Mouse (Mus musculus) intestine, postnatal 0 days (tissue): Measurements from ENCODE around the gene Poldip3. TPM values are rescaled to one million over a fixed set of nuclear protein-coding genes. Genes with fewer than 3 reads are reported as not detected.

ENCODE experiments used
- ATAC-seq: fragments of 200-750 bp; cut with Nextera tagmentation; 2 replicates; pipeline ENCODE4 v1.8.0; 2017; ENCODE audit warnings: mild to moderate bottlenecking, moderate TSS enrichment, moderate library complexity
- H3K27ac ChIP-seq: fragments of 300-500 bp; sonication (generic); 2 replicates; pipeline ENCODE4 v1.5.1; 2014; ENCODE audit warnings: mild to moderate bottlenecking, low read depth, low read length, moderate library complexity
- H3K27me3 ChIP-seq: fragments of 300-500 bp; sonication (generic); replicated peaks from 2 replicates; pipeline ENCODE4 v1.6.1; 2014; ENCODE audit warnings: low read length, mixed read lengths; ENCODE audit not compliant: control insufficient read depth, insufficient read depth
- H3K36me3 ChIP-seq: fragments of 300-500 bp; sonication (generic); 2 replicates; pipeline ENCODE4 v1.6.1; 2014; ENCODE audit warnings: mild to moderate bottlenecking, moderate library complexity; ENCODE audit not compliant: control insufficient read depth, insufficient read depth
- H3K4me1 ChIP-seq: fragments of 300-500 bp; sonication (generic); replicated peaks from 2 replicates; pipeline ENCODE4 v1.6.1; 2014; ENCODE audit warnings: antibody characterized with exemption, low read length, mixed read lengths; ENCODE audit not compliant: control insufficient read depth, insufficient read depth
- H3K4me2 ChIP-seq: fragments of 300-500 bp; sonication (generic); replicated peaks from 2 replicates; pipeline ENCODE4 v1.6.1; 2014; ENCODE audit warnings: low read depth, mild to moderate bottlenecking, moderate library complexity
- H3K4me3 ChIP-seq: fragments of 300-500 bp; sonication (generic); 2 replicates; pipeline ENCODE4 v1.5.1; 2014; ENCODE audit warnings: low read depth, low read length
- H3K9ac ChIP-seq: fragments of 300-500 bp; sonication (generic); 2 replicates; pipeline ENCODE4 v1.6.1; 2014; ENCODE audit warnings: mild to moderate bottlenecking, low read depth, low read length
- H3K9me3 ChIP-seq: fragments of 300-500 bp; sonication (generic); 2 replicates; pipeline ENCODE4 v1.6.1; 2016; ENCODE audit warnings: mixed run types; ENCODE audit not compliant: control insufficient read depth
- CTCF ChIP-seq: sonication (generic); IDR thresholded peaks from 2 replicates; pipeline ENCODE4 v1.5.1; 2016; ENCODE audit warnings: low read depth, mild to moderate bottlenecking, control low read depth, antibody characterized with exemption, moderate library complexity
- WGBS: fragments of 180-500 bp; shearing (Covaris S2); extraction: QIAGEN DNeasy Blood & Tissue Kit; methylation state at CpG from one replicate; pipeline ENCODE4 v1.1.7; 2014; 5-methylcytosine and 5-hydroxymethylcytosine counted together
- polyA plus RNA-seq: library from polyadenylated mRNA; unstranded; fragments of >200 nt; fragmentation: Nextera tagmentation; extraction: Ambion mirVana; gene quantifications from 2 replicates; pipeline ENCODE4 v1.2.1, GENCODE M21; 2015

Gene Poldip3
- polyA plus RNA-seq, 1 experiment from 2014 or later: 49.8 TPM

DNA sequence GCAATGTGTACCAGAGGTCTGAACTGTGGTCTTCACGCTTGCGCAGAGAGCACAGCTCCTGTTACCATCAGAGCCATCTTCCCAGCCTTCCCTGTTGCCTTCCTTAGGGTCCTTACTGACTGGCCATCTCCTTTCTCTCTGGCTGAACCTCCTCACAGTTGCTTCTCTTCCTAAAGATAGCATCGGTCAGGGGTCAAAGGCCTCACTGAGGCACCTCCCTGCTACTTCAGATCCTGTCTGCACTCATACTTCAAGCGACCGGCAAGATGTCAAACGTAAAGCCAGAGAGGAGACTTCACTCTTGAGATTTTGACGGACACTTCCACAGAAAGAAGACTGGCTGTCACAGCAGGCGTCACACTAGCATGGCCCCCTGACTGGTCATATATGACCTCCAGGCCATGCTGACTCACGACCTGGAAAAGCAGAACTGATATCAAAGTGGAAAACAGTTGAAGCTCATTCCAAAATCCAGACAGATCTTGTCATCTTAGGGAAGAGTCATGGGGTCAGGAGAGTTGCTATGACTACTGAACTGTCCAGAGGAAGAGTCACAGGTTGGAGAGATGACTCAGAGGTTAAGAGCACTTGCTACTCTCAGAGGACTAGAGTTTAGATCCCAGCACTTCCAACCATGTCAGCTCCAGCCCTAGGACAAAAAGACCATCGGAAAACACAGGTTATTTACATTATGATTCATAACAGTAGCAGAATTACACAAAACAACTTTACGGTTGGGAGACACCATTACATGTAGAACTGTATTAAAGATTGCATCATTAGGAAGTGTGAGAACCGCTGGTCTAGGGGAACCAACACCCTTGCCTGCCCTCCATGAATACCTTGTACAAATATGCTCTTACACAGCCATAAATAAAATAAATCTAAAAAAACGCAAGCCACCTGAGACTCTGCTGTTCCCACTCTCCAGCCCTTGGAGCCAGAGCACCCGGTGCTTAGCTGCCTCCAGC lies 25.0 kb upstream of the Poldip3 start:
- Histone ChIP-seq H3K9me3 (no peaks in the 10 kb centered on the region), H3K4me2 (no peak overlapping the region), H3K27ac (no peak overlapping the region), H3K9ac (no peak overlapping the region), H3K4me1 (peaks cover 21% of the 10 kb centered on the region; the same call in 1 of the 2 replicates), H3K27me3 (no peaks in the 10 kb centered on the region), H3K4me3 (no peak overlapping the region), H3K36me3 (no peaks in the 10 kb centered on the region)
- no peak for ATAC-seq
- WGBS: 79% methylated on average over 14 of the region's 14 CpGs
- no peak for TF ChIP-seq CTCF

- Histone ChIP-seq H3K27ac (peak within 1 kb of the TSS; percentile 91), H3K4me2 (peak within 1 kb of the TSS; percentile 99), H3K27me3 (no peaks in the 10 kb centered on the region), H3K36me3 (no peaks in the 10 kb centered on the region), H3K9ac (peak within 1 kb of the TSS; percentile 73), H3K9me3 (no peaks in the 10 kb centered on the region), H3K4me3 (peak within 1 kb of the TSS; percentile 81), H3K4me1 (peaks cover 21% of the 10 kb centered on the region; the same call in 1 of the 2 replicates)
- peak; percentile 71 for ATAC-seq
- WGBS: 31% methylated on average over 28 of the region's 28 CpGs
- peak; percentile 29 for TF ChIP-seq CTCF
These were observed 23.6 kb upstream of the Poldip3 start, which contains the start of gene Cyb5r3 for GRCm38 (mm10) chr15:83172492-83173429. TSS of gene Cyb5r3 (minus strand) at chr15:83172592.

GRCm38 (mm10) chr15:83171712-83172481 lies 22.7 kb upstream of the Poldip3 start:
- Histone ChIP-seq H3K36me3 (no peaks in the 10 kb centered on the region), H3K27ac (peak overlapping the region; percentile 91), H3K4me2 (peak overlapping the region; percentile 99), H3K9me3 (no peaks in the 10 kb centered on the region), H3K4me1 (peaks cover 21% of the 10 kb centered on the region; the same call in 1 of the 2 replicates), H3K27me3 (no peaks in the 10 kb centered on the region), H3K4me3 (peak overlapping the region; percentile 81), H3K9ac (peak overlapping the region; percentile 73)
- WGBS: under 1% methylated on average over 67 of the region's 67 CpGs
- TF ChIP-seq CTCF: peak; percentile 64
- ATAC-seq: peak; percentile 95

DNA sequence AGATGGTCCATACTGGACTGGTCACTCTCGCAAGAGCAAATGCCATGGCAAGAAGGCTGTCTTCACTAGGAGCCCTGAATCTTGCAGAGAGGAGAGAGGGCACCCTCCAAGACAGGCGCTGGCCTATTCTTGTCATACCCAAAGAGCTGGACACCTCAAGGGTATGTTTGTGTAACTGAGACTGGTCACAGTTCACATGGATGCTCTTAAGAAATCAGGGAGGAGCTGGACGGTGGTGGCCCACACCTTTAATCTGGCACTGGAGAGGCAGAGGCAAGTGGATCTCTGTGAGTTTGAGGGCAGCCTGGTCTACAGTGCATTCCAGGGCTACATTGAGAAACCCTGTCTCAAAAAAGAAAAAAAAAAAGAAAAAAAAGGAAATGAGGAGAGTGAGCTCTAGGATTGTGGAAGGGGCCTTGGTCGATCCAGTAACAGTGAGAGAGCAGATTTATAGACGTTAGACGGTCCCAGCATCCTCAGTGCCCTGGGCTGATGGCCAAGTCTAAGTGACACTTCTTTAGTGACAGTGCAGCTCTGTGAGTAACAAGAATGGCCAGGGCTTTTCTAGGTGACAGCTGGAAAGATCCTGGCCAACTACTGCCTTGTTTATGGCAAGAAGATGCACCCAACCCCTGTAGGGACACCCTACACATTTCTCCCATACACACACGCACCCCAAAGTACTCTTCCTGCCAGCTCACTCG lies 21.9 kb upstream of the Poldip3 start:
- Histone ChIP-seq H3K9ac (peak overlapping the region; percentile 73), H3K4me1 (peaks cover 21% of the 10 kb centered on the region; the same call in 1 of the 2 replicates), H3K36me3 (no peaks in the 10 kb centered on the region), H3K27me3 (no peaks in the 10 kb centered on the region), H3K9me3 (no peaks in the 10 kb centered on the region), H3K4me3 (peak overlapping the region; percentile 81), H3K27ac (peak overlapping the region; percentile 91), H3K4me2 (peak overlapping the region; percentile 99)
- WGBS: 37% methylated on average over 8 of the region's 8 CpGs
- no peak for ATAC-seq
- TF ChIP-seq CTCF: no peak
